Mouse (Mus musculus): ENCODE data around the gene Cul5. TPM values are rescaled to one million over a fixed set of nuclear protein-coding genes. Genes with fewer than 3 reads are reported as not detected.

The Cul5 gene
- polyA plus RNA-seq, 1 experiment from 2014 or later = 46.1 TPM

GRCm38 (mm10) chr9:53634796-53635195 lies 35.0 kb downstream of the Cul5 start:
- no peaks in the 10 kb centered on the region for H3K9me3 ChIP-seq (replicated peaks; ENCODE audit: control insufficient read depth, low read length)
- peaks cover 2% of the 10 kb centered on the region for H3K36me3 ChIP-seq (replicated peaks; ENCODE audit: control insufficient read depth, insufficient read depth, low read depth, low read length)
- no peak overlapping the region for H3K4me3 ChIP-seq (ENCODE audit: low read depth, low read length)
- H3K4me2 ChIP-seq (ENCODE audit: low read depth, low read length) = no peak overlapping the region
- no peak for ATAC-seq (replicated peaks; ENCODE audit: insufficient number of reproducible peaks, low FRiP score, low TSS enrichment, low read depth)
- WGBS = 93% methylated on average over 6 of the region's 6 CpGs
- no peaks in the 10 kb centered on the region for H3K27me3 ChIP-seq (ENCODE audit: control insufficient read depth, insufficient read depth, low read length)
- DNase-seq (ENCODE audit: low spot score) = no peak
- H3K27ac ChIP-seq (replicated peaks; ENCODE audit: low read depth, low read length) = no peak overlapping the region
- H3K9ac ChIP-seq (replicated peaks; ENCODE audit: low read length) = no peak overlapping the region
- no peaks in the 10 kb centered on the region for H3K4me1 ChIP-seq (ENCODE audit: control insufficient read depth, insufficient read depth, low read length)

GRCm38 (mm10) chr9:53615246-53615645 lies 54.6 kb downstream of the Cul5 start:
- H3K27ac ChIP-seq (replicated peaks; ENCODE audit: low read depth, low read length) = no peak overlapping the region
- no peaks in the 10 kb centered on the region for H3K36me3 ChIP-seq (replicated peaks; ENCODE audit: control insufficient read depth, insufficient read depth, low read depth, low read length)
- H3K9me3 ChIP-seq (replicated peaks; ENCODE audit: control insufficient read depth, low read length) = no peaks in the 10 kb centered on the region
- H3K4me3 ChIP-seq (ENCODE audit: low read depth, low read length) = no peak overlapping the region
- no peaks in the 10 kb centered on the region for H3K4me1 ChIP-seq (ENCODE audit: control insufficient read depth, insufficient read depth, low read length)
- 86% methylated on average over 8 of the region's 8 CpGs for WGBS
- no peak for ATAC-seq (replicated peaks; ENCODE audit: insufficient number of reproducible peaks, low FRiP score, low TSS enrichment, low read depth)
- DNase-seq (ENCODE audit: low spot score) = no peak
- H3K4me2 ChIP-seq (ENCODE audit: low read depth, low read length) = no peak overlapping the region
- no peak overlapping the region for H3K9ac ChIP-seq (replicated peaks; ENCODE audit: low read length)
- no peaks in the 10 kb centered on the region for H3K27me3 ChIP-seq (ENCODE audit: control insufficient read depth, insufficient read depth, low read length)

DNA sequence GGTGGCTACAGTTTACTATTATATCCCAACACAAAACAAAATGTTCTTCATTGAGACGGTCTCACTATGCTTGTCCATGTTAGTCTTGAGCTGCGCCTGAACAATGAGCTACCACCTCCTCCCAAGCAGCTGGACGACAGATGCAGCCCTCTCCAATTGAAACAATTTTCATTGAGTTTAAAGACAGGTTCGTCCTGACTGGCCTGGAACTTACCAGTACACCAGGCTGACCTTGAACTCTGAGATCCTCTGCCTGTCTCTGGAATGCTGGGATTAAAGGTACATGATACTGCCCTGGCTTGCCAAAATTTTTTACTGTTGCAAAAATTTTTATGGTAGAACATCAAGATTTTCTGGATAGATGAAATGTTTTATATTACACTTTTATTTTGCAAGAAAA lies 55.5 kb downstream of the Cul5 start:
- Histone ChIP-seq H3K9ac (replicated peaks; ENCODE audit: low read length) (no peak overlapping the region), H3K27ac (replicated peaks; ENCODE audit: low read depth, low read length) (no peak overlapping the region), H3K4me1 (ENCODE audit: control insufficient read depth, insufficient read depth, low read length) (no peaks in the 10 kb centered on the region), H3K36me3 (replicated peaks; ENCODE audit: control insufficient read depth, insufficient read depth, low read depth, low read length) (no peaks in the 10 kb centered on the region), H3K27me3 (ENCODE audit: control insufficient read depth, insufficient read depth, low read length) (no peaks in the 10 kb centered on the region), H3K4me3 (ENCODE audit: low read depth, low read length) (no peak overlapping the region), H3K9me3 (replicated peaks; ENCODE audit: control insufficient read depth, low read length) (no peaks in the 10 kb centered on the region), H3K4me2 (ENCODE audit: low read depth, low read length) (no peak overlapping the region)
- WGBS = 84% methylated on average over 4 of the region's 4 CpGs
- no peak for ATAC-seq (replicated peaks; ENCODE audit: insufficient number of reproducible peaks, low FRiP score, low TSS enrichment, low read depth)
- no peak for DNase-seq (ENCODE audit: low spot score)

- H3K4me1 ChIP-seq (ENCODE audit: control insufficient read depth, insufficient read depth, low read length) = no peaks in the 10 kb centered on the region
- H3K27me3 ChIP-seq (ENCODE audit: control insufficient read depth, insufficient read depth, low read length) = no peaks in the 10 kb centered on the region
- peak; percentile 98 for ATAC-seq (replicated peaks; ENCODE audit: insufficient number of reproducible peaks, low FRiP score, low TSS enrichment, low read depth)
- peak within 1 kb of the TSS; percentile 74 for H3K9ac ChIP-seq (replicated peaks; ENCODE audit: low read length)
- H3K4me3 ChIP-seq (ENCODE audit: low read depth, low read length) = peak within 1 kb of the TSS; percentile 59
- H3K27ac ChIP-seq (replicated peaks; ENCODE audit: low read depth, low read length) = no peak within 1 kb of the TSS
- peak within 1 kb of the TSS; percentile 91 for H3K4me2 ChIP-seq (ENCODE audit: low read depth, low read length)
- 5% methylated on average over 52 of the region's 52 CpGs for WGBS
- no peaks in the 10 kb centered on the region for H3K9me3 ChIP-seq (replicated peaks; ENCODE audit: control insufficient read depth, low read length)
- DNase-seq (ENCODE audit: low spot score) = peak; percentile 91
- no peaks in the 10 kb centered on the region for H3K36me3 ChIP-seq (replicated peaks; ENCODE audit: control insufficient read depth, insufficient read depth, low read depth, low read length)
Measured at GRCm38 (mm10) chr9:53609968-53610781, 59.6 kb downstream of the Cul5 start, which contains the start of gene Acat1. TSS of gene Acat1 (minus strand) at chr9:53610382.

GRCm38 (mm10) chr9:53609306-53609967 lies 60.4 kb downstream of the Cul5 start:
- Histone ChIP-seq H3K27me3 (ENCODE audit: control insufficient read depth, insufficient read depth, low read length) (no peaks in the 10 kb centered on the region), H3K9ac (replicated peaks; ENCODE audit: low read length) (peak overlapping the region; percentile 74), H3K4me2 (ENCODE audit: low read depth, low read length) (peak overlapping the region; percentile 91), H3K27ac (replicated peaks; ENCODE audit: low read depth, low read length) (no peak overlapping the region), H3K4me1 (ENCODE audit: control insufficient read depth, insufficient read depth, low read length) (no peaks in the 10 kb centered on the region), H3K9me3 (replicated peaks; ENCODE audit: control insufficient read depth, low read length) (no peaks in the 10 kb centered on the region), H3K36me3 (replicated peaks; ENCODE audit: control insufficient read depth, insufficient read depth, low read depth, low read length) (no peaks in the 10 kb centered on the region), H3K4me3 (ENCODE audit: low read depth, low read length) (peak overlapping the region; percentile 59)
- ATAC-seq (replicated peaks; ENCODE audit: insufficient number of reproducible peaks, low FRiP score, low TSS enrichment, low read depth) = no peak
- no peak for DNase-seq (ENCODE audit: low spot score)
- WGBS = 81% methylated on average over 12 of the region's 12 CpGs

- H3K36me3 ChIP-seq (replicated peaks; ENCODE audit: control insufficient read depth, insufficient read depth, low read depth, low read length) = no peaks in the 10 kb centered on the region
- H3K4me1 ChIP-seq (ENCODE audit: control insufficient read depth, insufficient read depth, low read length) = no peaks in the 10 kb centered on the region
- ATAC-seq (replicated peaks; ENCODE audit: insufficient number of reproducible peaks, low FRiP score, low TSS enrichment, low read depth) (no peak), DNase-seq (ENCODE audit: low spot score) (no peak)
- H3K4me3 ChIP-seq (ENCODE audit: low read depth, low read length) = no peak overlapping the region
- H3K27ac ChIP-seq (replicated peaks; ENCODE audit: low read depth, low read length) = no peak overlapping the region
- no peaks in the 10 kb centered on the region for H3K9me3 ChIP-seq (replicated peaks; ENCODE audit: control insufficient read depth, low read length)
- 89% methylated on average over 4 of the region's 4 CpGs for WGBS
- no peak overlapping the region for H3K9ac ChIP-seq (replicated peaks; ENCODE audit: low read length)
- H3K27me3 ChIP-seq (ENCODE audit: control insufficient read depth, insufficient read depth, low read length) = no peaks in the 10 kb centered on the region
- H3K4me2 ChIP-seq (ENCODE audit: low read depth, low read length) = no peak overlapping the region
Measured at GRCm38 (mm10) chr9:53607816-53608215, 62.0 kb downstream of the Cul5 start.

GRCm38 (mm10) chr9:53607192-53607591 lies 62.6 kb downstream of the Cul5 start:
- Histone ChIP-seq H3K36me3 (replicated peaks; ENCODE audit: control insufficient read depth, insufficient read depth, low read depth, low read length) (no peaks in the 10 kb centered on the region), H3K9ac (replicated peaks; ENCODE audit: low read length) (no peak overlapping the region), H3K27me3 (ENCODE audit: control insufficient read depth, insufficient read depth, low read length) (no peaks in the 10 kb centered on the region), H3K4me1 (ENCODE audit: control insufficient read depth, insufficient read depth, low read length) (no peaks in the 10 kb centered on the region), H3K9me3 (replicated peaks; ENCODE audit: control insufficient read depth, low read length) (no peaks in the 10 kb centered on the region), H3K4me2 (ENCODE audit: low read depth, low read length) (no peak overlapping the region), H3K4me3 (ENCODE audit: low read depth, low read length) (no peak overlapping the region), H3K27ac (replicated peaks; ENCODE audit: low read depth, low read length) (no peak overlapping the region)
- no peak for ATAC-seq (replicated peaks; ENCODE audit: insufficient number of reproducible peaks, low FRiP score, low TSS enrichment, low read depth)
- WGBS = 92% methylated on average over 3 of the region's 3 CpGs
- no peak for DNase-seq (ENCODE audit: low spot score)

GRCm38 (mm10) chr9:53604954-53605353 lies 64.9 kb downstream of the Cul5 start:
- Histone ChIP-seq H3K27me3 (ENCODE audit: control insufficient read depth, insufficient read depth, low read length) (no peaks in the 10 kb centered on the region), H3K4me1 (ENCODE audit: control insufficient read depth, insufficient read depth, low read length) (no peaks in the 10 kb centered on the region), H3K36me3 (replicated peaks; ENCODE audit: control insufficient read depth, insufficient read depth, low read depth, low read length) (no peaks in the 10 kb centered on the region), H3K4me3 (ENCODE audit: low read depth, low read length) (no peak overlapping the region), H3K4me2 (ENCODE audit: low read depth, low read length) (no peak overlapping the region), H3K9me3 (replicated peaks; ENCODE audit: control insufficient read depth, low read length) (no peaks in the 10 kb centered on the region), H3K9ac (replicated peaks; ENCODE audit: low read length) (no peak overlapping the region), H3K27ac (replicated peaks; ENCODE audit: low read depth, low read length) (no peak overlapping the region)
- 95% methylated on average over 5 of the region's 5 CpGs for WGBS
- no peak for ATAC-seq (replicated peaks; ENCODE audit: insufficient number of reproducible peaks, low FRiP score, low TSS enrichment, low read depth)
- DNase-seq (ENCODE audit: low spot score) = no peak
